Mouse (Mus musculus): ENCODE results near the gene Klhl18. TPM values are rescaled to one million over a fixed set of nuclear protein-coding genes. Genes with fewer than 3 reads are reported as not detected.

Gene Klhl18
- polyA plus RNA-seq, 1 experiment from 2014 or later: 8.2 TPM

- no peak for DNase-seq (ENCODE audit: extremely low spot score, low spot score)
- H3K4me3 ChIP-seq: no peak overlapping the region
- H3K27ac ChIP-seq: no peak overlapping the region
- WGBS: 86% methylated on average over 3 of the region's 3 CpGs
- H3K27me3 ChIP-seq (ENCODE audit: poor library complexity, severe bottlenecking): no peaks in the 10 kb centered on the region
- peaks cover 8% of the 10 kb centered on the region for H3K36me3 ChIP-seq (replicated peaks)
- H3K4me1 ChIP-seq: no peaks in the 10 kb centered on the region
- H3K9me3 ChIP-seq: no peaks in the 10 kb centered on the region
These were observed 18.6 kb downstream of the Klhl18 start for GRCm38 (mm10) chr9:110457926-110458325.

- WGBS: 86% methylated on average over 3 of the region's 3 CpGs
- H3K9me3 ChIP-seq: no peaks in the 10 kb centered on the region
- H3K4me3 ChIP-seq: no peak overlapping the region
- no peaks in the 10 kb centered on the region for H3K27me3 ChIP-seq (ENCODE audit: poor library complexity, severe bottlenecking)
- H3K4me1 ChIP-seq: peaks cover 5% of the 10 kb centered on the region
- H3K36me3 ChIP-seq (replicated peaks): peaks cover 22% of the 10 kb centered on the region
- H3K27ac ChIP-seq: no peak overlapping the region
- DNase-seq (ENCODE audit: extremely low spot score, low spot score): no peak
These were observed 24.0 kb downstream of the Klhl18 start for GRCm38 (mm10) chr9:110452523-110452922.

- H3K4me3 ChIP-seq: no peak overlapping the region
- peaks cover 28% of the 10 kb centered on the region for H3K36me3 ChIP-seq (replicated peaks)
- peak; percentile 79 for DNase-seq (ENCODE audit: extremely low spot score, low spot score)
- peaks cover 5% of the 10 kb centered on the region for H3K4me1 ChIP-seq
- no peaks in the 10 kb centered on the region for H3K27me3 ChIP-seq (ENCODE audit: poor library complexity, severe bottlenecking)
- H3K9me3 ChIP-seq: no peaks in the 10 kb centered on the region
- 31% methylated on average over 11 of the region's 11 CpGs for WGBS
- H3K27ac ChIP-seq: peak overlapping the region; percentile 40; the same call in 1 of the 2 replicates
These were observed 27.5 kb downstream of the Klhl18 start for GRCm38 (mm10) chr9:110448857-110449617.

GRCm38 (mm10) chr9:110448356-110448755 is 28.1 kb downstream of the Klhl18 start:
- Histone ChIP-seq H3K9me3 (no peaks in the 10 kb centered on the region), H3K4me3 (no peak overlapping the region), H3K36me3 (replicated peaks) (peaks cover 34% of the 10 kb centered on the region), H3K27ac (no peak overlapping the region), H3K4me1 (peaks cover 5% of the 10 kb centered on the region), H3K27me3 (ENCODE audit: poor library complexity, severe bottlenecking) (no peaks in the 10 kb centered on the region)
- no peak for DNase-seq (ENCODE audit: extremely low spot score, low spot score)
- WGBS: 85% methylated on average over 15 of the region's 15 CpGs

GRCm38 (mm10) chr9:110440559-110440958 is 35.9 kb downstream of the Klhl18 start:
- Histone ChIP-seq H3K9me3 (no peaks in the 10 kb centered on the region), H3K27me3 (ENCODE audit: poor library complexity, severe bottlenecking) (no peaks in the 10 kb centered on the region), H3K4me3 (no peak overlapping the region), H3K27ac (no peak overlapping the region), H3K4me1 (no peaks in the 10 kb centered on the region), H3K36me3 (replicated peaks) (peaks cover 36% of the 10 kb centered on the region)
- 93% methylated on average over 6 of the region's 6 CpGs for WGBS
- DNase-seq (ENCODE audit: extremely low spot score, low spot score): no peak

GRCm38 (mm10) chr9:110440049-110440448 is 36.4 kb downstream of the Klhl18 start:
- H3K9me3 ChIP-seq: no peaks in the 10 kb centered on the region
- no peak overlapping the region for H3K27ac ChIP-seq
- H3K4me1 ChIP-seq: no peaks in the 10 kb centered on the region
- H3K27me3 ChIP-seq (ENCODE audit: poor library complexity, severe bottlenecking): no peaks in the 10 kb centered on the region
- peaks cover 41% of the 10 kb centered on the region for H3K36me3 ChIP-seq (replicated peaks)
- H3K4me3 ChIP-seq: no peak overlapping the region
- no peak for DNase-seq (ENCODE audit: extremely low spot score, low spot score)
- 63% methylated on average over 5 of the region's 5 CpGs for WGBS

GRCm38 (mm10) chr9:110436041-110436440 is 40.5 kb downstream of the Klhl18 start:
- DNase-seq (ENCODE audit: extremely low spot score, low spot score): no peak
- no peaks in the 10 kb centered on the region for H3K4me1 ChIP-seq
- H3K36me3 ChIP-seq (replicated peaks): peaks cover 42% of the 10 kb centered on the region
- no peaks in the 10 kb centered on the region for H3K27me3 ChIP-seq (ENCODE audit: poor library complexity, severe bottlenecking)
- WGBS: 95% methylated on average over 11 of the region's 11 CpGs
- no peak overlapping the region for H3K4me3 ChIP-seq
- no peak overlapping the region for H3K27ac ChIP-seq
- no peaks in the 10 kb centered on the region for H3K9me3 ChIP-seq

- no peaks in the 10 kb centered on the region for H3K27me3 ChIP-seq (ENCODE audit: poor library complexity, severe bottlenecking)
- DNase-seq (ENCODE audit: extremely low spot score, low spot score): no peak
- H3K9me3 ChIP-seq: no peaks in the 10 kb centered on the region
- no peak overlapping the region for H3K4me3 ChIP-seq
- H3K4me1 ChIP-seq: no peaks in the 10 kb centered on the region
- peaks cover 62% of the 10 kb centered on the region for H3K36me3 ChIP-seq (replicated peaks)
- WGBS: 95% methylated on average over 2 of the region's 2 CpGs
- no peak overlapping the region for H3K27ac ChIP-seq
These were observed 43.4 kb downstream of the Klhl18 start for GRCm38 (mm10) chr9:110433045-110433444.

- Histone ChIP-seq H3K9me3 (no peaks in the 10 kb centered on the region), H3K4me1 (no peaks in the 10 kb centered on the region), H3K36me3 (replicated peaks) (peaks cover 74% of the 10 kb centered on the region), H3K27ac (no peak overlapping the region), H3K4me3 (no peak overlapping the region), H3K27me3 (ENCODE audit: poor library complexity, severe bottlenecking) (no peaks in the 10 kb centered on the region)
- DNase-seq (ENCODE audit: extremely low spot score, low spot score): no peak
- 87% methylated on average over 8 of the region's 8 CpGs for WGBS
These were observed 45.3 kb downstream of the Klhl18 start for GRCm38 (mm10) chr9:110431241-110431640.

GRCm38 (mm10) chr9:110419511-110420112 is 56.9 kb downstream of the Klhl18 start, which contains the start of gene Ngp:
Gene Ngp (plus strand): TSS chr9:110419747.
- H3K4me3 ChIP-seq: no peak within 1 kb of the TSS
- 91% methylated on average over 12 of the region's 12 CpGs for WGBS
- no peaks in the 10 kb centered on the region for H3K9me3 ChIP-seq
- H3K27ac ChIP-seq: no peak within 1 kb of the TSS
- no peaks in the 10 kb centered on the region for H3K4me1 ChIP-seq
- H3K36me3 ChIP-seq (replicated peaks): no peaks in the 10 kb centered on the region
- DNase-seq (ENCODE audit: extremely low spot score, low spot score): no peak
- no peaks in the 10 kb centered on the region for H3K27me3 ChIP-seq (ENCODE audit: poor library complexity, severe bottlenecking)

GRCm38 (mm10) chr9:110413785-110414184 is 62.7 kb downstream of the Klhl18 start:
- H3K4me3 ChIP-seq: no peak overlapping the region
- 62% methylated on average over 9 of the region's 9 CpGs for WGBS
- H3K4me1 ChIP-seq: peaks cover 10% of the 10 kb centered on the region
- H3K27me3 ChIP-seq (ENCODE audit: poor library complexity, severe bottlenecking): no peaks in the 10 kb centered on the region
- no peak overlapping the region for H3K27ac ChIP-seq
- no peaks in the 10 kb centered on the region for H3K9me3 ChIP-seq
- peak; percentile 36 for DNase-seq (ENCODE audit: extremely low spot score, low spot score)
- H3K36me3 ChIP-seq (replicated peaks): no peaks in the 10 kb centered on the region

- DNase-seq (ENCODE audit: extremely low spot score, low spot score): no peak
- Histone ChIP-seq H3K4me1 (peaks cover 13% of the 10 kb centered on the region), H3K9me3 (no peaks in the 10 kb centered on the region), H3K27ac (no peak overlapping the region), H3K36me3 (replicated peaks) (no peaks in the 10 kb centered on the region), H3K4me3 (no peak overlapping the region), H3K27me3 (ENCODE audit: poor library complexity, severe bottlenecking) (no peaks in the 10 kb centered on the region)
- 82% methylated on average over 7 of the region's 7 CpGs for WGBS
These were observed 63.6 kb downstream of the Klhl18 start for GRCm38 (mm10) chr9:110412926-110413325.
